Mouse (Mus musculus) telencephalon, adult 2 months (tissue): Measurements from ENCODE around the gene Mtmr1.

Experiments
- DNase-seq: peaks from one replicate; pipeline ENCODE4 v3.0.0-alpha.2; 2011; ENCODE audit warnings: low read depth, low spot score

The Mtmr1 gene

GRCm38 (mm10) chrX:71439473-71439872 lies 74.9 kb downstream of the Mtmr1 start:
- no peak for DNase-seq

- DNase-seq: no peak
Measured at GRCm38 (mm10) chrX:71442916-71443315, 78.4 kb downstream of the Mtmr1 start.

GRCm38 (mm10) chrX:71456078-71456737 lies 91.6 kb downstream of the Mtmr1 start:
- DNase-seq: no peak

- DNase-seq: no peak
Measured at GRCm38 (mm10) chrX:71464138-71464826, 99.7 kb downstream of the Mtmr1 start.

- no peak for DNase-seq
Measured at GRCm38 (mm10) chrX:71465417-71465816, 100.9 kb downstream of the Mtmr1 start.

- no peak for DNase-seq
Measured at GRCm38 (mm10) chrX:71467491-71467890, 102.9 kb downstream of the Mtmr1 start.
